Mouse (Mus musculus): ENCODE results near the gene Rpl35a. TPM values are rescaled to one million over a fixed set of nuclear protein-coding genes. Genes with fewer than 3 reads are reported as not detected.
A peak's percentile ranks its signal among the peaks of the same experiment; 100 is the strongest.

Gene Rpl35a
- 929 and 931 TPM in 2 replicates for polyA plus RNA-seq (2014; fragmentation: Nextera tagmentation; extraction: Ambion mirVana)

- Histone ChIP-seq H3K4me3 (ENCODE audit: low read depth, low read length) (peak within 1 kb of the TSS; percentile 94), H3K4me1 (ENCODE audit: control insufficient read depth, insufficient read depth, low read length) (no peaks in the 10 kb centered on the region; the same call in 1 of the 2 replicates), H3K27me3 (ENCODE audit: control insufficient read depth, insufficient read depth, low read length) (no peaks in the 10 kb centered on the region), H3K27ac (replicated peaks; ENCODE audit: low read depth, low read length) (peak within 1 kb of the TSS; percentile 87), H3K4me2 (ENCODE audit: low read depth, low read length) (peak within 1 kb of the TSS; percentile 57), H3K9me3 (replicated peaks; ENCODE audit: control insufficient read depth, low read length) (no peaks in the 10 kb centered on the region), H3K36me3 (replicated peaks; ENCODE audit: control insufficient read depth, insufficient read depth, low read depth, low read length) (peaks cover 12% of the 10 kb centered on the region), H3K9ac (replicated peaks; ENCODE audit: low read length) (peak within 1 kb of the TSS; percentile 98)
- under 1% methylated on average over 44 of the region's 47 CpGs for WGBS
- DNase-seq (ENCODE audit: low spot score) (peak; percentile 93), ATAC-seq (replicated peaks; ENCODE audit: insufficient number of reproducible peaks, low FRiP score, low TSS enrichment, low read depth) (peak; percentile 92)
These were observed at the start of gene Rpl35a, which contains the start of gene Iqcg for GRCm38 (mm10) chr16:33056095-33056785. TSS of gene Rpl35a (plus strand) at chr16:33056453. TSS of gene Iqcg (minus strand) at chr16:33056218.

GRCm38 (mm10) chr16:33006888-33007287, 49.4 kb upstream of the Rpl35a start:
- Histone ChIP-seq H3K4me3 (ENCODE audit: low read depth, low read length) (no peak overlapping the region), H3K9ac (replicated peaks; ENCODE audit: low read length) (no peak overlapping the region), H3K27me3 (ENCODE audit: control insufficient read depth, insufficient read depth, low read length) (no peaks in the 10 kb centered on the region), H3K27ac (replicated peaks; ENCODE audit: low read depth, low read length) (no peak overlapping the region), H3K4me1 (ENCODE audit: control insufficient read depth, insufficient read depth, low read length) (no peaks in the 10 kb centered on the region), H3K4me2 (ENCODE audit: low read depth, low read length) (no peak overlapping the region), H3K9me3 (replicated peaks; ENCODE audit: control insufficient read depth, low read length) (no peaks in the 10 kb centered on the region), H3K36me3 (replicated peaks; ENCODE audit: control insufficient read depth, insufficient read depth, low read depth, low read length) (no peaks in the 10 kb centered on the region; the same call in 1 of the 2 replicates)
- no peak for ATAC-seq (replicated peaks; ENCODE audit: insufficient number of reproducible peaks, low FRiP score, low TSS enrichment, low read depth)
- WGBS: 93% methylated on average over 7 of the region's 7 CpGs
- DNase-seq (ENCODE audit: low spot score): no peak

GRCm38 (mm10) chr16:33007436-33007835, 48.8 kb upstream of the Rpl35a start:
- no peak overlapping the region for H3K4me2 ChIP-seq (ENCODE audit: low read depth, low read length)
- WGBS: 80% methylated on average over 7 of the region's 7 CpGs
- H3K9me3 ChIP-seq (replicated peaks; ENCODE audit: control insufficient read depth, low read length): no peaks in the 10 kb centered on the region
- DNase-seq (ENCODE audit: low spot score) (no peak), ATAC-seq (replicated peaks; ENCODE audit: insufficient number of reproducible peaks, low FRiP score, low TSS enrichment, low read depth) (no peak)
- no peak overlapping the region for H3K9ac ChIP-seq (replicated peaks; ENCODE audit: low read length)
- H3K4me3 ChIP-seq (ENCODE audit: low read depth, low read length): no peak overlapping the region
- no peak overlapping the region for H3K27ac ChIP-seq (replicated peaks; ENCODE audit: low read depth, low read length)
- no peaks in the 10 kb centered on the region; the same call in 1 of the 2 replicates for H3K36me3 ChIP-seq (replicated peaks; ENCODE audit: control insufficient read depth, insufficient read depth, low read depth, low read length)
- H3K27me3 ChIP-seq (ENCODE audit: control insufficient read depth, insufficient read depth, low read length): no peaks in the 10 kb centered on the region
- no peaks in the 10 kb centered on the region for H3K4me1 ChIP-seq (ENCODE audit: control insufficient read depth, insufficient read depth, low read length)

- Histone ChIP-seq H3K9ac (replicated peaks; ENCODE audit: low read length) (no peak overlapping the region), H3K36me3 (replicated peaks; ENCODE audit: control insufficient read depth, insufficient read depth, low read depth, low read length) (no peaks in the 10 kb centered on the region; the same call in 1 of the 2 replicates), H3K27ac (replicated peaks; ENCODE audit: low read depth, low read length) (no peak overlapping the region), H3K9me3 (replicated peaks; ENCODE audit: control insufficient read depth, low read length) (no peaks in the 10 kb centered on the region), H3K27me3 (ENCODE audit: control insufficient read depth, insufficient read depth, low read length) (no peaks in the 10 kb centered on the region), H3K4me3 (ENCODE audit: low read depth, low read length) (no peak overlapping the region), H3K4me2 (ENCODE audit: low read depth, low read length) (no peak overlapping the region), H3K4me1 (ENCODE audit: control insufficient read depth, insufficient read depth, low read length) (no peaks in the 10 kb centered on the region)
- no peak for ATAC-seq (replicated peaks; ENCODE audit: insufficient number of reproducible peaks, low FRiP score, low TSS enrichment, low read depth)
- DNase-seq (ENCODE audit: low spot score): no peak
- WGBS: 89% methylated on average over 6 of the region's 6 CpGs
These were observed 46.1 kb upstream of the Rpl35a start for GRCm38 (mm10) chr16:33010166-33010565.

GRCm38 (mm10) chr16:33013801-33014200, 42.5 kb upstream of the Rpl35a start:
- whole genome bisulfite sequencing: 91% methylated on average over 5 of the region's 5 CpGs
- Histone ChIP-seq H3K4me3 (ENCODE audit: low read depth, low read length) (no peak overlapping the region), H3K36me3 (replicated peaks; ENCODE audit: control insufficient read depth, insufficient read depth, low read depth, low read length) (no peaks in the 10 kb centered on the region; the same call in 1 of the 2 replicates), H3K27ac (replicated peaks; ENCODE audit: low read depth, low read length) (no peak overlapping the region), H3K27me3 (ENCODE audit: control insufficient read depth, insufficient read depth, low read length) (no peaks in the 10 kb centered on the region), H3K4me1 (ENCODE audit: control insufficient read depth, insufficient read depth, low read length) (no peaks in the 10 kb centered on the region), H3K9ac (replicated peaks; ENCODE audit: low read length) (no peak overlapping the region), H3K4me2 (ENCODE audit: low read depth, low read length) (no peak overlapping the region), H3K9me3 (replicated peaks; ENCODE audit: control insufficient read depth, low read length) (no peaks in the 10 kb centered on the region)
- no peak for ATAC-seq (replicated peaks; ENCODE audit: insufficient number of reproducible peaks, low FRiP score, low TSS enrichment, low read depth)
- DNase-seq (ENCODE audit: low spot score): no peak

GRCm38 (mm10) chr16:33014921-33015320, 41.3 kb upstream of the Rpl35a start:
- Histone ChIP-seq H3K27ac (replicated peaks; ENCODE audit: low read depth, low read length) (no peak overlapping the region), H3K4me3 (ENCODE audit: low read depth, low read length) (no peak overlapping the region), H3K9me3 (replicated peaks; ENCODE audit: control insufficient read depth, low read length) (no peaks in the 10 kb centered on the region), H3K9ac (replicated peaks; ENCODE audit: low read length) (no peak overlapping the region), H3K4me2 (ENCODE audit: low read depth, low read length) (no peak overlapping the region), H3K27me3 (ENCODE audit: control insufficient read depth, insufficient read depth, low read length) (no peaks in the 10 kb centered on the region), H3K36me3 (replicated peaks; ENCODE audit: control insufficient read depth, insufficient read depth, low read depth, low read length) (no peaks in the 10 kb centered on the region; the same call in 1 of the 2 replicates), H3K4me1 (ENCODE audit: control insufficient read depth, insufficient read depth, low read length) (no peaks in the 10 kb centered on the region)
- DNase-seq (ENCODE audit: low spot score) (no peak), ATAC-seq (replicated peaks; ENCODE audit: insufficient number of reproducible peaks, low FRiP score, low TSS enrichment, low read depth) (no peak)
- WGBS: 76% methylated on average over 1 of the region's 1 CpGs

- Histone ChIP-seq H3K4me2 (ENCODE audit: low read depth, low read length) (no peak overlapping the region), H3K4me1 (ENCODE audit: control insufficient read depth, insufficient read depth, low read length) (no peaks in the 10 kb centered on the region), H3K9ac (replicated peaks; ENCODE audit: low read length) (no peak overlapping the region), H3K4me3 (ENCODE audit: low read depth, low read length) (no peak overlapping the region), H3K36me3 (replicated peaks; ENCODE audit: control insufficient read depth, insufficient read depth, low read depth, low read length) (no peaks in the 10 kb centered on the region; the same call in 1 of the 2 replicates), H3K9me3 (replicated peaks; ENCODE audit: control insufficient read depth, low read length) (no peaks in the 10 kb centered on the region), H3K27ac (replicated peaks; ENCODE audit: low read depth, low read length) (no peak overlapping the region), H3K27me3 (ENCODE audit: control insufficient read depth, insufficient read depth, low read length) (no peaks in the 10 kb centered on the region)
- 97% methylated on average over 3 of the region's 3 CpGs for WGBS
- ATAC-seq (replicated peaks; ENCODE audit: insufficient number of reproducible peaks, low FRiP score, low TSS enrichment, low read depth) (no peak), DNase-seq (ENCODE audit: low spot score) (no peak)
These were observed 40.8 kb upstream of the Rpl35a start for GRCm38 (mm10) chr16:33015396-33015907.

GRCm38 (mm10) chr16:33015986-33016385, 40.3 kb upstream of the Rpl35a start:
- Histone ChIP-seq H3K4me1 (ENCODE audit: control insufficient read depth, insufficient read depth, low read length) (no peaks in the 10 kb centered on the region), H3K9ac (replicated peaks; ENCODE audit: low read length) (no peak overlapping the region), H3K27ac (replicated peaks; ENCODE audit: low read depth, low read length) (no peak overlapping the region), H3K4me3 (ENCODE audit: low read depth, low read length) (no peak overlapping the region), H3K36me3 (replicated peaks; ENCODE audit: control insufficient read depth, insufficient read depth, low read depth, low read length) (no peaks in the 10 kb centered on the region; the same call in 1 of the 2 replicates), H3K4me2 (ENCODE audit: low read depth, low read length) (no peak overlapping the region), H3K27me3 (ENCODE audit: control insufficient read depth, insufficient read depth, low read length) (no peaks in the 10 kb centered on the region), H3K9me3 (replicated peaks; ENCODE audit: control insufficient read depth, low read length) (no peaks in the 10 kb centered on the region)
- DNase-seq (ENCODE audit: low spot score): no peak
- WGBS: 88% methylated on average over 2 of the region's 2 CpGs
- no peak for ATAC-seq (replicated peaks; ENCODE audit: insufficient number of reproducible peaks, low FRiP score, low TSS enrichment, low read depth)
